Mouse (Mus musculus) cerebellum, adult (tissue): ENCODE results near the gene Adh4.
"Not testable (repeated sequence)": the region's sequence is repeated elsewhere in the genome, so short reads cannot be mapped to it uniquely, and the experiment has no call there.

Experiments
- ATAC-seq: cut with Nextera tagmentation; 2 replicates; pipeline ENCODE4 v1.9.2; 2017; ENCODE audit warnings: mild to moderate bottlenecking, moderate library complexity, mixed read lengths; ENCODE audit not compliant: insufficient number of reproducible peaks, low FRiP score, low TSS enrichment

Gene Adh4

GRCm38 (mm10) chr3:138442612-138443464 is 27.6 kb downstream of the Adh4 start, which contains the start of gene Adh5:
Gene Adh5, plus strand, starts transcription at chr3:138443093.
- ATAC-seq, result peak; percentile 87

GRCm38 (mm10) chr3:138443465-138443771 is 28.2 kb downstream of the Adh4 start:
- ATAC-seq, result no peak

- no peak for ATAC-seq
These were observed 33.0 kb downstream of the Adh4 start for GRCm38 (mm10) chr3:138448077-138448860.

- ATAC-seq, result no peak
These were observed 36.9 kb downstream of the Adh4 start for GRCm38 (mm10) chr3:138452169-138452568.

GRCm38 (mm10) chr3:138454234-138454633 is 39.0 kb downstream of the Adh4 start:
- no peak for ATAC-seq

GRCm38 (mm10) chr3:138454711-138455435 is 39.6 kb downstream of the Adh4 start:
- no peak for ATAC-seq

- ATAC-seq, result no peak
These were observed 43.2 kb downstream of the Adh4 start for GRCm38 (mm10) chr3:138458441-138458840.

- ATAC-seq, result peak; percentile 87
These were observed 45.0 kb downstream of the Adh4 start for GRCm38 (mm10) chr3:138460260-138460659.

- no peak for ATAC-seq
These were observed 46.6 kb downstream of the Adh4 start for GRCm38 (mm10) chr3:138461832-138462231.

- ATAC-seq, result no peak
These were observed 47.9 kb downstream of the Adh4 start for GRCm38 (mm10) chr3:138463137-138463536.

GRCm38 (mm10) chr3:138463807-138464206 is 48.5 kb downstream of the Adh4 start:
- no peak for ATAC-seq

GRCm38 (mm10) chr3:138464573-138465147 is 49.4 kb downstream of the Adh4 start:
- no peak for ATAC-seq

GRCm38 (mm10) chr3:138466656-138467055 is 51.4 kb downstream of the Adh4 start:
- ATAC-seq, result not testable (repeated sequence)

- ATAC-seq, result no peak
These were observed 55.8 kb downstream of the Adh4 start for GRCm38 (mm10) chr3:138471066-138471465.

GRCm38 (mm10) chr3:138479489-138479888 is 64.2 kb downstream of the Adh4 start:
- ATAC-seq, result no peak
